Mouse (Mus musculus) forebrain, embryonic 16.5 days (tissue): ENCODE measurements around the gene Dlgap4. TPM values are rescaled to one million over a fixed set of nuclear protein-coding genes. Genes with fewer than 3 reads are reported as not detected.

Source experiments
- ATAC-seq: fragments of 200-750 bp; cut with Nextera tagmentation; 2 replicates; pipeline ENCODE4 v1.8.0; 2017; ENCODE audit warnings: mild to moderate bottlenecking, moderate library complexity
- H3K27ac ChIP-seq: fragments of 300-500 bp; sonication (generic); 2 replicates; pipeline ENCODE4 v1.5.1; 2014; ENCODE audit warnings: low read length, control low read depth
- H3K27me3 ChIP-seq: fragments of 300-500 bp; sonication (generic); replicated peaks from 2 replicates; pipeline ENCODE4 v1.6.1; 2014; ENCODE audit warnings: low read length; ENCODE audit not compliant: control insufficient read depth, insufficient read depth
- H3K36me3 ChIP-seq: fragments of 300-500 bp; sonication (generic); 2 replicates; pipeline ENCODE4 v1.6.1; 2014; ENCODE audit not compliant: control insufficient read depth, insufficient read depth
- H3K4me1 ChIP-seq: fragments of 300-500 bp; sonication (generic); replicated peaks from 2 replicates; pipeline ENCODE4 v1.6.1; 2014; ENCODE audit warnings: low read length; ENCODE audit not compliant: control insufficient read depth, insufficient read depth
- H3K4me2 ChIP-seq: fragments of 300-500 bp; sonication (generic); 2 replicates; pipeline ENCODE4 v1.6.1; 2014; ENCODE audit warnings: mild to moderate bottlenecking, low read length, control low read depth
- H3K4me3 ChIP-seq: fragments of 300-500 bp; sonication (generic); replicated peaks from 2 replicates; pipeline ENCODE4 v1.5.1; 2014; ENCODE audit warnings: mild to moderate bottlenecking, low read length, control low read depth
- H3K9ac ChIP-seq: fragments of 300-500 bp; sonication (generic); replicated peaks from 2 replicates; pipeline ENCODE4 v1.6.1; 2014; ENCODE audit warnings: low read depth, low read length, control low read depth
- H3K9me3 ChIP-seq: fragments of 300-500 bp; sonication (generic); 2 replicates; pipeline ENCODE4 v1.6.1; 2016; ENCODE audit warnings: low read length; ENCODE audit not compliant: control insufficient read depth
- WGBS: fragments of 180-500 bp; shearing (Covaris S2); extraction: QIAGEN DNeasy Blood & Tissue Kit; methylation state at CpG from one replicate; pipeline ENCODE4 v1.1.7; 2014; 5-methylcytosine and 5-hydroxymethylcytosine counted together
- polyA plus RNA-seq: library from polyadenylated mRNA; unstranded; fragments of >200 nt; fragmentation: Nextera tagmentation; extraction: Ambion mirVana; gene quantifications from 2 replicates; pipeline ENCODE4 v1.2.1, GENCODE M21; 2015

Dlgap4 gene
- polyA plus RNA-seq, 1 experiment from 2014 or later = 361 TPM

GRCm38 (mm10) chr2:156743248-156743647 lies 129.7 kb downstream of the Dlgap4 start:
- H3K4me3 ChIP-seq = no peak overlapping the region
- ATAC-seq = no peak; the same call in 1 of the 2 replicates
- 83% methylated on average over 3 of the region's 3 CpGs for WGBS
- no peak overlapping the region for H3K4me2 ChIP-seq
- H3K9me3 ChIP-seq = no peaks in the 10 kb centered on the region
- no peaks in the 10 kb centered on the region for H3K27me3 ChIP-seq
- H3K36me3 ChIP-seq = 0 out of 2 replicates have a peak, but pooled peaks cover 4% of the 10 kb centered on the region
- H3K9ac ChIP-seq = no peak overlapping the region
- H3K4me1 ChIP-seq = peaks cover 21% of the 10 kb centered on the region
- no peak overlapping the region for H3K27ac ChIP-seq

- Histone ChIP-seq H3K4me2 (no peak overlapping the region), H3K9me3 (no peaks in the 10 kb centered on the region), H3K9ac (no peak overlapping the region), H3K27ac (no peak overlapping the region), H3K36me3 (0 out of 2 replicates have a peak, but pooled peaks cover 8% of the 10 kb centered on the region), H3K27me3 (no peaks in the 10 kb centered on the region), H3K4me1 (peaks cover 21% of the 10 kb centered on the region), H3K4me3 (no peak overlapping the region)
- ATAC-seq = no peak
- WGBS = 46% methylated on average over 5 of the region's 5 CpGs
Observed at GRCm38 (mm10) chr2:156744414-156744813, 130.9 kb downstream of the Dlgap4 start.

- 99% methylated on average over 3 of the region's 3 CpGs for whole genome bisulfite sequencing
- no peak for ATAC-seq
- Histone ChIP-seq H3K9ac (no peak overlapping the region), H3K27me3 (no peaks in the 10 kb centered on the region), H3K36me3 (peaks cover 18% of the 10 kb centered on the region), H3K4me3 (no peak overlapping the region), H3K4me1 (peaks cover 4% of the 10 kb centered on the region), H3K27ac (no peak overlapping the region), H3K9me3 (no peaks in the 10 kb centered on the region), H3K4me2 (no peak overlapping the region)
Observed at GRCm38 (mm10) chr2:156747315-156747714, 133.8 kb downstream of the Dlgap4 start.

GRCm38 (mm10) chr2:156749687-156750086 lies 136.2 kb downstream of the Dlgap4 start:
- Histone ChIP-seq H3K4me3 (no peak overlapping the region), H3K27me3 (no peaks in the 10 kb centered on the region), H3K27ac (no peak overlapping the region), H3K36me3 (peaks cover 31% of the 10 kb centered on the region), H3K4me2 (no peak overlapping the region), H3K9ac (no peak overlapping the region), H3K4me1 (no peaks in the 10 kb centered on the region), H3K9me3 (no peaks in the 10 kb centered on the region)
- ATAC-seq = no peak
- whole genome bisulfite sequencing = 92% methylated on average over 8 of the region's 8 CpGs

- Histone ChIP-seq H3K27me3 (no peaks in the 10 kb centered on the region), H3K4me2 (no peak overlapping the region), H3K9me3 (peaks cover 6% of the 10 kb centered on the region), H3K4me1 (no peaks in the 10 kb centered on the region), H3K27ac (no peak overlapping the region), H3K4me3 (no peak overlapping the region), H3K9ac (no peak overlapping the region), H3K36me3 (peaks cover 75% of the 10 kb centered on the region)
- 96% methylated on average over 9 of the region's 9 CpGs for WGBS
- ATAC-seq = no peak
Observed at GRCm38 (mm10) chr2:156756937-156757336, 143.4 kb downstream of the Dlgap4 start.

- Histone ChIP-seq H3K27me3 (no peaks in the 10 kb centered on the region), H3K9me3 (peaks cover 6% of the 10 kb centered on the region), H3K4me1 (no peaks in the 10 kb centered on the region), H3K4me3 (no peak overlapping the region), H3K9ac (no peak overlapping the region), H3K27ac (no peak overlapping the region), H3K4me2 (no peak overlapping the region), H3K36me3 (peaks cover 58% of the 10 kb centered on the region)
- ATAC-seq = no peak
- 89% methylated on average over 5 of the region's 5 CpGs for WGBS
Observed at GRCm38 (mm10) chr2:156760843-156761505, 147.5 kb downstream of the Dlgap4 start.

- no peak overlapping the region for H3K9ac ChIP-seq
- peaks cover 51% of the 10 kb centered on the region for H3K36me3 ChIP-seq
- no peak overlapping the region for H3K4me3 ChIP-seq
- H3K27me3 ChIP-seq = no peaks in the 10 kb centered on the region
- peaks cover 6% of the 10 kb centered on the region for H3K9me3 ChIP-seq
- no peak overlapping the region for H3K27ac ChIP-seq
- no peak for ATAC-seq
- H3K4me2 ChIP-seq = no peak overlapping the region
- H3K4me1 ChIP-seq = peaks cover 5% of the 10 kb centered on the region; the same call in 1 of the 2 replicates
- WGBS = 97% methylated on average over 17 of the region's 17 CpGs
Observed at GRCm38 (mm10) chr2:156761521-156762278, 148.2 kb downstream of the Dlgap4 start.

GRCm38 (mm10) chr2:156762499-156762898 lies 149.0 kb downstream of the Dlgap4 start:
- Histone ChIP-seq H3K4me3 (no peak overlapping the region), H3K9ac (no peak overlapping the region), H3K36me3 (peaks cover 43% of the 10 kb centered on the region), H3K4me1 (peaks cover 5% of the 10 kb centered on the region), H3K27me3 (no peaks in the 10 kb centered on the region), H3K4me2 (no peak overlapping the region), H3K9me3 (peaks cover 6% of the 10 kb centered on the region), H3K27ac (no peak overlapping the region)
- ATAC-seq = no peak
- WGBS = 86% methylated on average over 21 of the region's 21 CpGs

GRCm38 (mm10) chr2:156763101-156763500 lies 149.6 kb downstream of the Dlgap4 start:
- H3K9me3 ChIP-seq = peaks cover 2% of the 10 kb centered on the region
- no peak overlapping the region for H3K4me3 ChIP-seq
- no peak overlapping the region for H3K4me2 ChIP-seq
- no peak overlapping the region for H3K27ac ChIP-seq
- H3K4me1 ChIP-seq = peaks cover 5% of the 10 kb centered on the region
- 66% methylated on average over 11 of the region's 11 CpGs for WGBS
- no peak overlapping the region for H3K9ac ChIP-seq
- ATAC-seq = no peak
- peaks cover 37% of the 10 kb centered on the region for H3K36me3 ChIP-seq
- no peaks in the 10 kb centered on the region for H3K27me3 ChIP-seq
